Mouse (Mus musculus) heart, embryonic 15.5 days (tissue): ENCODE measurements at regions not wholly inside any gene's neighbourhood (a gene's known extent, or its start where the extent isn't known, plus 50 kb on each side); places are given as distances from the start of the nearest gene placed in this dataset.

ENCODE experiments used
- ATAC-seq: fragments of 200-750 bp; cut with Nextera tagmentation; replicated peaks from 2 replicates; pipeline ENCODE4 v1.8.0; 2017; ENCODE audit warnings: low read depth, moderate TSS enrichment; ENCODE audit not compliant: insufficient number of reproducible peaks, insufficient read depth, low FRiP score
- H3K27ac ChIP-seq: fragments of 300-500 bp; sonication (generic); 2 replicates; pipeline ENCODE4 v1.5.1; 2015; ENCODE audit warnings: mild to moderate bottlenecking, inconsistent platforms
- H3K27me3 ChIP-seq: fragments of 300-500 bp; sonication (generic); 2 replicates; pipeline ENCODE4 v1.6.1; 2015; ENCODE audit warnings: inconsistent platforms
- H3K36me3 ChIP-seq: fragments of 300-500 bp; sonication (generic); 2 replicates; pipeline ENCODE4 v1.6.1; 2015; ENCODE audit warnings: mild to moderate bottlenecking, inconsistent platforms
- H3K4me1 ChIP-seq: fragments of 300-500 bp; sonication (generic); replicated peaks from 2 replicates; pipeline ENCODE4 v1.6.1; 2015; ENCODE audit warnings: inconsistent platforms
- H3K4me2 ChIP-seq: fragments of 300-500 bp; sonication (generic); 2 replicates; pipeline ENCODE4 v1.6.1; 2015; ENCODE audit warnings: inconsistent platforms, mild to moderate bottlenecking, moderate library complexity
- H3K4me3 ChIP-seq: fragments of 300-500 bp; sonication (generic); 2 replicates; pipeline ENCODE4 v1.5.1; 2015; ENCODE audit warnings: mild to moderate bottlenecking, inconsistent platforms
- H3K9ac ChIP-seq: fragments of 300-500 bp; sonication (generic); 2 replicates; pipeline ENCODE4 v1.6.1; 2015; ENCODE audit warnings: mild to moderate bottlenecking, inconsistent platforms
- H3K9me3 ChIP-seq: fragments of 300-500 bp; sonication (generic); replicated peaks from 2 replicates; pipeline ENCODE4 v1.6.1; 2016; ENCODE audit warnings: inconsistent platforms
- WGBS: fragments of 180-500 bp; shearing (Covaris S2); methylation state at CpG from one replicate; pipeline ENCODE4 v1.1.7; 2015; ENCODE audit warnings: mixed read lengths; 5-methylcytosine and 5-hydroxymethylcytosine counted together

DNA sequence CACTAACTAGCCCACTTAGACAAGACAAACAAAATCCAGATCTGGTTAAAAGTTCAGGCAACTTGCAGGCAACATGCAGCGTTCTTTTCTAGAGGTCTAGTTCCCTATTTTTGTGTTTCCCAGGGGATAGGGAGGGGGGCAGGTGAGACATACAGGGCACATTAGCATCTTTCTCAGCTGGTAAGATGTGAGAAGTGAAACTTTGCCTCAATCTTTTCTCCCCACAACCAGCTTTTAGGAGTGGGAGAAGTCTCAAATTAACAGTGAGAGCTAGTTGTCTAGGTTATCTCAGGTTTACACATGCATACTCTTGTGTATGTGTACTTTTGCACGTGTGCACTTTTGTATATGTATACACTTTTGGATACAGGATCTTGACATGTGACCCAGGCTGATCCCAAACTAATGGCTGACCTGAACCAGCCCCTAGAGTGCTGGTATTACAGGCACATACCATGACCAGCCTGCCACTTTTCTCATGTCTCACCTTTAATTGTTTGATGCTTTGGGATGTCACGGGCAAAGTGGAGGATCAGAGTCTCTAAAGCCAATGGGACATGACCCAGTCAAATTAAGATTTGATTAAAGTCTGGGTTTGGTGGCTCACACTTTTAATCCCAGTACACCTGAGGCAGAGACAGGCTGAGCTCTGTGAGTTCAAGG lies 60.3 kb upstream of the Ube2e1 start:
- ATAC-seq: no peak
- no peaks in the 10 kb centered on the region for H3K36me3 ChIP-seq

DNA sequence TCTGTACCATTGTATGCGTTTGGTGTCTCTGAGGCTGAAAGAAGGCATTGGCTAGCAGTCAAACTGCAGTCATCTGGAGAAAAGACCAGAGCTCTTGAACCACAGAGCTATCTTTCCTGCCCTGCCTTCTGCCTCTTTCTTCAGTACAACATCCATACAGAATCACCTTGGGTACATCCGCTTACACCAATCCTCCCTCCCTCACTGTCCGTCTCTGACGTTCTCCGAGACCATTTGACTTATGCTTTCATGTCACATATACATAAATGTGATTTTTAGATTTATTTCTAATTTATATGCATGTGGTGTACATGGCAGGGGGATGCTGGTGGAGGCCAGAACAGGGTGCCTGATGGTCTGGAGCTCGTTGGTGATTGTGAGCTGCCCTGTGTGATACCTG lies 57.7 kb upstream of the Ube2e1 start:
- WGBS: 85% methylated on average over 6 of the region's 6 CpGs
- no peak for ATAC-seq
- no peaks in the 10 kb centered on the region for H3K9me3 ChIP-seq
- no peaks in the 10 kb centered on the region for H3K27me3 ChIP-seq
- H3K4me3 ChIP-seq: no peak overlapping the region
- no peak overlapping the region for H3K27ac ChIP-seq
- no peak overlapping the region for H3K4me2 ChIP-seq
- peaks cover 3% of the 10 kb centered on the region; the same call in 1 of the 2 replicates for H3K4me1 ChIP-seq
- no peaks in the 10 kb centered on the region for H3K36me3 ChIP-seq
- H3K9ac ChIP-seq: no peak overlapping the region

More for the DNA sequence above, 60.3 kb upstream of the Ube2e1 start:
- H3K27me3 ChIP-seq: no peaks in the 10 kb centered on the region
- no peak overlapping the region for H3K4me2 ChIP-seq
- H3K4me1 ChIP-seq: peaks cover 8% of the 10 kb centered on the region; the same call in 1 of the 2 replicates
- no peak overlapping the region for H3K4me3 ChIP-seq
- 77% methylated on average over 3 of the region's 3 CpGs for WGBS
- no peaks in the 10 kb centered on the region for H3K9me3 ChIP-seq
- no peak overlapping the region for H3K9ac ChIP-seq
- H3K27ac ChIP-seq: no peak overlapping the region

DNA sequence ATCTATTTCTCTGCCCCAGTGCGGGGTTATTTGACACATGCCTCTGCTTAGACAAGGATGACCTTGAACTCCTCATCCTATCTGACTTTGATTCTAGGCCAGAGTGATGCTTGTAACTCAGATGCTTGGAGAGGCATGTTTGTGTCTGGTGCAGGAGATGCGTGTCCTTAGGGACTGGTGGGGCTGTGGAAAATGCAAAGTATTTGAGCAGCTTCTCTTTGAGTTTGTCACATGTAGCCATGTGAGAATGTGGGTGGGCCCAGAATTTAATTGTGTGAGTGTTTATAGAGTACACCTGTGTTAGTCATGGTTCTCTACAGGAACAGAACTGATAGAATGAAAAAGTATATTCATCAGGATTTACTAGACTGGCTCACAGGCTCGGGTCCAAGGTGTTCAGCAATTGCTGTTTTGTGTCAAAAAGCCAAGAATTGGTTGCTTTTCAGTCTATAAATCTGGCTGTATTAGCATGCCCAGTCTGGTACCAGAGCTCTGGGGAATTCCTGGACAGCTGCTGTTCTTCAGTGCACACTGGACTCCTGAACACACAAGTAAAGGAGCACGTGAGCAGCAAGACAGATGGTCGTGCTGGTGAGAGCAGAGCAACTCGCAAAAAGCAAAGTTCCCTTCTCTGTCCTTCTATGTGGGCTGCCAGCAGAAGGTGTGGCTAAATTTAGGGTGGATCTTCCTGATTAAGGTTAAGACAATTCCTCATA lies 54.5 kb upstream of the Ube2e1 start:
- no peaks in the 10 kb centered on the region for H3K9me3 ChIP-seq
- no peak overlapping the region for H3K27ac ChIP-seq
- H3K9ac ChIP-seq: no peak overlapping the region
- H3K36me3 ChIP-seq: no peaks in the 10 kb centered on the region
- H3K4me3 ChIP-seq: no peak overlapping the region
- no peaks in the 10 kb centered on the region for H3K27me3 ChIP-seq
- WGBS: 70% methylated on average over 6 of the region's 6 CpGs
- H3K4me2 ChIP-seq: no peak overlapping the region
- H3K4me1 ChIP-seq: 0 out of 2 replicates have a peak, but pooled peaks cover 3% of the 10 kb centered on the region
- ATAC-seq: no peak; the same call in 1 of the 2 replicates
